Mouse (Mus musculus) kidney, postnatal 4 days (tissue): Measurements from ENCODE around the gene Nt5c3b.
A peak's percentile ranks its signal among the peaks of the same experiment; 100 is the strongest.

Experiments used
- DNase-seq, 2 experiments: peaks; one replicate each; pipeline ENCODE4 v3.0.0; 2021; ENCODE audit warnings: mixed read lengths in 2 of 2

Nt5c3b gene

GRCm38 (mm10) chr11:100399320-100399719 lies 42.3 kb downstream of the Nt5c3b start:
- DNase-seq: no peak

DNA sequence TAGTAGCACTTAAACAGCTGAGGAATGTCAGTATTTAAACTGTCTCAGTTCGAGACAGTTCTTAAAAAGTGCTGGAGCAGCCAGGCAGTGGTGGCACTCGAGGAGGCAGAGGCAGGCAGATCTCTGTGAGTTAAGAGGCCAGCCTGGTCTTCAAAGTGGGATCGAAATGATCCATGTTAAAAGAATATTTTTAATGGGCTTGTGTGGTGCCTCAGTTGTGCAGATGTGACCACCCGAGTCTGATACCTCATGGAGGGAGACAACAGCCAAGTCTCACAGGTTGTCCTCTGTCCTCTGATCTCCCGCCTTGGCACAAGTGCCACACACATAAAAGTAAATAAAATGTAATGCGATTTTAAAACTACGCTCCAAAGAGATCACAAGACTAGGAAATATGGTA lies 43.1 kb downstream of the Nt5c3b start:
- DNase-seq: no peak

- DNase-seq: peak; percentile 100
Measured at GRCm38 (mm10) chr11:100397600-100398389, 43.8 kb downstream of the Nt5c3b start, which contains the start of gene Jup. Gene Jup, minus strand, starts transcription at chr11:100397763.

- DNase-seq: peak; percentile 64 to 76
Measured at GRCm38 (mm10) chr11:100396886-100397599, 44.6 kb downstream of the Nt5c3b start.

- DNase-seq: peak; percentile 69 to 79
Measured at GRCm38 (mm10) chr11:100395861-100396631, 45.6 kb downstream of the Nt5c3b start.

- DNase-seq: peak; percentile 83 to 91
Measured at GRCm38 (mm10) chr11:100395200-100395599, 46.4 kb downstream of the Nt5c3b start.

- DNase-seq: peak in 1 of 2 experiments; percentile 42
Measured at GRCm38 (mm10) chr11:100394353-100395074, 47.1 kb downstream of the Nt5c3b start.

- peak in 1 of 2 experiments; percentile 61 for DNase-seq
Measured at GRCm38 (mm10) chr11:100393733-100394132, 47.9 kb downstream of the Nt5c3b start.

DNA sequence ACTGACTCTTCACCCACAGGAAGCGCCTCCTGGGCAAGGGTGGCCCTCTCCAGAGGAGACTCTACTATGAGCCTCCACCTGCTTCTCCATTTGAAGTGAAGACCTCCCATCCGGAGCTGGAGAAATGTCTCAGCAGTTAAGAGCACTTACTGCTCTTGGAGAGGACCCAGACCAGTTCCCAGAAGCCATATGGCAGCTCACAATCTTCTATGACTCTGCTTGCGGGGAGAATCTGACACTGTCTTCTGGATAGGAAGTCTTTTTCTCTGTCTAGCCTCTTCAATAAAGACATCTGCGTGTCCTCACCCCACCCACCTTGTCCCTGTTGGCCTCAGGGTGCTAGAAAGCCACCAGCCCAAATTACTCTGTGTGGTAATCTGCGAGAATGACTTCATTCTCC lies 48.6 kb downstream of the Nt5c3b start:
- DNase-seq: no peak

GRCm38 (mm10) chr11:100391884-100392345 lies 49.7 kb downstream of the Nt5c3b start:
- no peak for DNase-seq

GRCm38 (mm10) chr11:100391081-100391883 lies 50.3 kb downstream of the Nt5c3b start:
- peak; percentile 82 to 88 for DNase-seq

DNA sequence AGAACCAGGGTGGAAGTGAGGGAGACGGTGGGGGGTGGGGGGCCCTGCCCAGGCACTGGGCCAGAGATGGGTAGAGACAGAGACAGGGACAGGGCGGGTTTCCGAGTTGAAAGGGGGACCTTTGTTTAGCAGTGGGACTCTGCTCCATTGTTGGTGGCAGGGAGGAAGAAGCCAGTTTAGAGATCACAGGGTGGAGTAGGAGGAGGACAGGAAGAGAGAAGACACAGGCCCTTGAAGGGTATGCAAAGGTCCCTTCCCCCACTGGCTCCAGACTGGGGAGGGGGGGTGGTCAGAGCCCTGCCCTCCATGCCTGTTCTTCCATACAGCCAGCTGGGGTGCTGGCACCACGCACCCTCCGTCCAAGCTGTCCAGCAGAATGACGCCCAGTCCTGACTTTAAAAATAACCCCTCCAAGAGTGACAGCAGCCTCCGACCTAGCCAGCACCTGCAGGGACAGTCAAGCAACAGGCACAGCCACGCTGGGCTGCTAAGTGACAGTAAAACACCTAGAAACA lies 51.6 kb downstream of the Nt5c3b start:
- peak; percentile 50 to 67 for DNase-seq

- peak; percentile 75 to 83 for DNase-seq
Measured at GRCm38 (mm10) chr11:100388588-100388987, 53.0 kb downstream of the Nt5c3b start.

DNA sequence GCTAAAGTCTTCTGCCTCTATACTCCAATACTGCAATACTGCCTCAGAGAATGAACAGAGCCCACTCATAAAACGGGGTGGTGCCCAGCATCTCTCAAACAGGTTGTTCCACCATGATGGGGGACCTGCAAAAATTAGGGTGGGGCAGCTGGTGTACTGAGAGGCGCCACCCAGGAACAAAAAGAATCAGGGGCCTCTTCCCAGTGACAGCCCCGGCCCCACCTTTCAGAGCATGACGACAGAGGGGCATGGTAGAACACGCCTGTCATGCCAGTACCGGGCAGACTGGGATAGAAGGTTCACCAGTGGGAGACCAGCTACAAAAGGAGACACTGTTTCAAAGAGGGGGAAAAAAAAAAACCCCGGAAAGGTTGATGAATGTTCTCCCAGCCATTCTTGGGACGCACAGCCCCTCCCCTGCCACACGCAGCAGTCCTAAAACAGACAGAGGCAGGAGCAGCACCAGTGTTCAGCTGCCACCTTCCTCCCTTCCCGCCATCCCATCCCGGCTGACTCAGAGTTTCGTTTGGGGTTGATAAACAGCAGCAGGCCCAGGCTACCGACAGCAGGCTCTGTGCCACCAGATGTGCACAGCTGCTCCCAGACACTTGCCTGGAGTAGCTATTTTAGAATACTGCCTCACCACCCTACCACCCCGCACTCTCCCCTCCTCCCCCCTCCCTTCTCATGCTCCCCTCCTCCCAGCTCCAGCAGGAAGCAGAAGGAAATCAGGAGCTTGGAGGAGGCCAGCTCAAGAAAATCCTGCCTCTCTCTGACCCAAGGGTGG lies 53.8 kb downstream of the Nt5c3b start:
- peak; percentile 78 to 86 for DNase-seq

DNA sequence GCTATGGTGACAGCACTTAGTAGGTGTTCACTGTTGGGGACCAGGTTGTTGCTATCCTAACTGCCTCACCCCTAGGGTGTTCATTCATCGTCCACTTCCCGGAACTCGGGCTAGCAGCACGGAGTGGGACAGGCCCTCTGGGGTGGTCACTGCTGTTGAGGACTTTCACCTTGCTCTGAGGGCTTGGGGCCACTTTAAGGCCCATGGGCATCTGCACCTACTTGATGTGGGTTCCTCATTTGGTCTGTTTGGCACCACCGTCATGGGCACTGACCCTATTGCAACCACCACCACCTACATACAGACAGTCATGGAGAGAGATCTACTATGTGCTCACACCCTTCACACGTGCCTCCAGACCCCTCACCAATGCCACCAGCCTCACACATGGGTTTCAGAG lies 54.5 kb downstream of the Nt5c3b start:
- DNase-seq: no peak

- peak; percentile 59 to 73 for DNase-seq
Measured at GRCm38 (mm10) chr11:100386586-100386985, 55.0 kb downstream of the Nt5c3b start.

GRCm38 (mm10) chr11:100385016-100385415 lies 56.6 kb downstream of the Nt5c3b start:
- DNase-seq: no peak

DNA sequence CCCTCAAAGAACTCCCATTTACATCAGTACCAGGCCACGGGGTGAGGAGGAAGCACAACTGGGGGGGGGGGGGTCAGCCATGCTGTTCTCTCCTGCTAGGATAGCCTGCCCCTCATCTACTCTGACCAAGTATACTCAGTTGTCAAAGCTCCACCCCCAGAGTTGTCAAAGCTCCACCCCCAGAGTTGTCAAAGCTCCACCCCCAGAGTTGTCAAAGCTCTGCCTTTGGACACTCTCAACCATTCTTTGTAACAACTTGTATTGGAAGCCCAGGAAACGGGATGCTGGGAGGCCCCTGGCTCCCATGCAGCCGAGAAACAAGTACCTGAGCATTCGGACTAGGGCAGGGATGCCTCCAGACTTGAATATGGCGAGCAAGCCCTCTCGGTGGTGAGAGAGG lies 58.9 kb downstream of the Nt5c3b start:
- no peak for DNase-seq

- no peak for DNase-seq
Measured at GRCm38 (mm10) chr11:100379311-100379710, 62.3 kb downstream of the Nt5c3b start.

GRCm38 (mm10) chr11:100378446-100378845 lies 63.2 kb downstream of the Nt5c3b start:
- no peak for DNase-seq
